Mouse (Mus musculus): Measurements from ENCODE around the gene Rps6kb2. TPM values are rescaled to one million over a fixed set of nuclear protein-coding genes. Genes with fewer than 3 reads are reported as not detected.
"Not testable (repeated sequence)": the region's sequence is repeated elsewhere in the genome, so short reads cannot be mapped to it uniquely, and the experiment has no call there.

Gene Rps6kb2
- polyA plus RNA-seq, 1 experiment from 2014 or later: 59.7 TPM

DNA sequence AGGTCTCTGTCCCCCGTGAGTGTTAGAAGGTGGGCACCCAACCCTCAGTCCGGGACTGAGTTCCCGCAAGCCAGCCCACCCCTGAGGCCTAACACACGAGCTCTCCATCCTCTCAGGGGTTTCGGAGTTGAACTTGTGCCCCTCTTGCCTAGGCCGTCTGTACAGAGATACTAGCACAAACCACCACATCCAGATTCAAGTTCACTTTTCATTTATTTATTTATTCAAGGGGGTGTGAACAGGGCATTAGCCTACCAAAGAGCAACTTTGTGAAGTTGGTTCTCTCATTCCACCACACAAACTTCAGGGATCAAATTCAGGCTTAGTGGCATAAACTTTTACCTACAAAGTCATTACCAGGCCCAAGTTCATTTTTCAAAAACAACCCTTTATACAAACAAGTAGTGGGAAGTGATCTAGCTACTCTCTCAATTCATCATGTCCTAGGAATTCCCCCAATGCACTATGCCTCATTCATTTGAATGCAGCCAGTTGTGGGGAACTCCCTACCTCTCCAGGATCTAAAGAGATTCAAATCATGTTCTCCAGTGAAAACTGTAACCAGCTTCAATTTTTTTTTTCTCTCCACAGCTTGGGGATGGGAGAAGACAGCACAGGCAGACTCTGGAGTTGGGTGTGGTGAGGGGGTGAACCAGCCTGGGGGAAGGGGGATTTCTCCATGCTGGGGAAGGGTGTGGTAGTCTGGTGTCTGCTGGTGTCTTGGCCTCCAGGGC lies 27.8 kb downstream of the Rps6kb2 start:
- H3K36me3 ChIP-seq: peaks cover 28% of the 10 kb centered on the region
- not testable (repeated sequence) for H3K27me3 ChIP-seq; H3K4me3 ChIP-seq; H3K9me3 ChIP-seq; H3K4me1 ChIP-seq; H3K27ac ChIP-seq; H3K9ac ChIP-seq; ATAC-seq (ENCODE audit: insufficient number of reproducible peaks, insufficient read depth, low FRiP score, low TSS enrichment); H3K4me2 ChIP-seq (replicated peaks)
- 72% methylated on average over 6 of the region's 6 CpGs for WGBS

DNA sequence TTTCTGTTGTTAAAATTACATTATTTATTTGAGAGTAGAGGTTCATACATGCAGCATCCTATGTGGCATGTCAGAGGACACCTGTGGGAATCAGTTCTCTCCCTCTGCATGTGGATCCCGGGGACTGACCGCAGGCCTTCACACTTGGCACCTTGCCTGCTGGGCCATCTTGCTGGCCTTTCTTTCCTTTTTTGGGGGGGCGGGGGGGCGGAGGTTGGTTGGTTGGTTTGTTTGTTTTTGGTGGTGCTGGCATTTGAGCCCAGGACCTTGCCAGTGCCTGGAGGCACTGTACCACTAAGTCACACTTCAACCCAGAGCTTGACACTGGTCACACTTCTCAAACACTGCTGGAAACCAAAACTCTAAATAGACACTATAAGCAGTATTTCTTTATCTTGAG lies 28.8 kb downstream of the Rps6kb2 start:
- no peak overlapping the region for H3K4me3 ChIP-seq
- no peaks in the 10 kb centered on the region for H3K4me1 ChIP-seq
- H3K27me3 ChIP-seq: no peaks in the 10 kb centered on the region
- H3K36me3 ChIP-seq: peaks cover 38% of the 10 kb centered on the region
- WGBS: 88% methylated on average over 4 of the region's 4 CpGs
- no peak overlapping the region for H3K9ac ChIP-seq
- ATAC-seq (ENCODE audit: insufficient number of reproducible peaks, insufficient read depth, low FRiP score, low TSS enrichment): no peak
- H3K4me2 ChIP-seq (replicated peaks): no peak overlapping the region
- H3K9me3 ChIP-seq: no peaks in the 10 kb centered on the region
- no peak overlapping the region for H3K27ac ChIP-seq

DNA sequence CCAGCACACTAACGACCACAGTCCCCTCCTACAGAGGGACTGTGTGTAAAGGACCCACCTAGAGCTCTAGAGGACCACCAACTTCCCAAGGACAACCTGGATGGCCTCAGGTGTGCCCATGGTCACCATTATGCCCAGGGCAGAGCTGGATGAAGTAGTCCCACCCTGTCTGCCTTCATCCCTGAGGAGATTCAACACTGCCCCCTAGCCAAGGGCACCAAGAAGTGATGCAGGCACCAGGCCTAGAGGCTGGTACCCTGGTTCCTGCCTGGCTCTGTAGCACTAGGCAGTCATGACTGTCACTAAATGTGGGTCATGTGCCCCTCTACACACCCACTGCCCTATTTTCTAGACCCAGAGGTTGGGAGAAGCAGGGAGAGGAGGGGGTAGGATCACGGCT lies 31.4 kb downstream of the Rps6kb2 start:
- Histone ChIP-seq H3K27ac (no peak overlapping the region), H3K9ac (no peak overlapping the region), H3K9me3 (no peaks in the 10 kb centered on the region), H3K4me3 (no peak overlapping the region), H3K4me2 (replicated peaks) (no peak overlapping the region), H3K27me3 (no peaks in the 10 kb centered on the region), H3K4me1 (peaks cover 5% of the 10 kb centered on the region), H3K36me3 (peaks cover 49% of the 10 kb centered on the region)
- no peak for ATAC-seq (ENCODE audit: insufficient number of reproducible peaks, insufficient read depth, low FRiP score, low TSS enrichment)
- 86% methylated on average over 2 of the region's 2 CpGs for WGBS

DNA sequence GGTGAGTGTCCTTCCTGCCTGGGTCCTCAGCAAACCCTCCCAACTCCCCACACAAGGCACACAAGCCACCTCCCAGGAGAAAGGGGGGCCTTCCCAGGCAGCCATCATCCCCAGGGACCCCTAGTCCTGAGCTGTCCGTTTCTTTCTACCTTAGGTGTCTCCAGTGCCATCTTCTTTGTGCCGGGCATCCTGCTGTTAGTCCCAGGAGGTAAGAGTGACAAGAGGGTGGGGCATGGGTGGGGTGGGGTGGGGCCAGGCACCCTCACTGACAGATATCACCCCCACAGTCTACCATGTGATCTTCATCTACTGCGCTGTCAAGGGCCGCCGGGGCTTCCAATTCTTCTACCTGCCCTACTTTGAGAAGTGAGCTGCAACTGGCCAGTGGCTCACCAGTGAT lies 32.1 kb downstream of the Rps6kb2 start:
- H3K36me3 ChIP-seq: peaks cover 49% of the 10 kb centered on the region
- H3K4me1 ChIP-seq: peaks cover 9% of the 10 kb centered on the region
- H3K4me2 ChIP-seq (replicated peaks): no peak overlapping the region
- no peak overlapping the region for H3K27ac ChIP-seq
- no peaks in the 10 kb centered on the region for H3K27me3 ChIP-seq
- no peak overlapping the region for H3K4me3 ChIP-seq
- no peak for ATAC-seq (ENCODE audit: insufficient number of reproducible peaks, insufficient read depth, low FRiP score, low TSS enrichment)
- H3K9me3 ChIP-seq: no peaks in the 10 kb centered on the region
- 91% methylated on average over 5 of the region's 5 CpGs for WGBS
- no peak overlapping the region for H3K9ac ChIP-seq

DNA sequence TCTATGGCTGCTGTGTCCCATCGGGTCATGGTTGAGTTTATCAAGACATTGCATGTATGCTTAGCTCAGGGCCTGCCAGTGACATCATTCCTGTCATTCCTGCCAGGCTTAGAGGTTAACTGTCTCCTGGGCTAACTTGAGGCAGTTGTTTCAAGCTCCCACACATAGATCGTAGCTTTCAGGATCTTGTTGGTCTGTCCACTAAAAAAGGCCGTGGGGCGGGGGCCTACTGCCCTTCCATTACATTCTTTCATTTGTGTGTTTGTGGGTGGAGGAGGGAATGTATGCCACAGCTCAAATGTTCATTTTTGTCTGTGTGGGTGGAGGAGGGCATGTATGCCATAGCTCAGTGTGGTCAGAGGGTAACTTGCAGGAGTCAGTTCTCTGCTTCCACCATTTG lies 33.0 kb downstream of the Rps6kb2 start:
- no peak for ATAC-seq (ENCODE audit: insufficient number of reproducible peaks, insufficient read depth, low FRiP score, low TSS enrichment)
- no peaks in the 10 kb centered on the region for H3K9me3 ChIP-seq
- H3K4me3 ChIP-seq: no peak overlapping the region
- peaks cover 49% of the 10 kb centered on the region for H3K36me3 ChIP-seq
- 89% methylated on average over 4 of the region's 4 CpGs for WGBS
- H3K27ac ChIP-seq: no peak overlapping the region
- H3K4me2 ChIP-seq (replicated peaks): no peak overlapping the region
- no peak overlapping the region for H3K9ac ChIP-seq
- H3K4me1 ChIP-seq: peaks cover 9% of the 10 kb centered on the region
- H3K27me3 ChIP-seq: no peaks in the 10 kb centered on the region

DNA sequence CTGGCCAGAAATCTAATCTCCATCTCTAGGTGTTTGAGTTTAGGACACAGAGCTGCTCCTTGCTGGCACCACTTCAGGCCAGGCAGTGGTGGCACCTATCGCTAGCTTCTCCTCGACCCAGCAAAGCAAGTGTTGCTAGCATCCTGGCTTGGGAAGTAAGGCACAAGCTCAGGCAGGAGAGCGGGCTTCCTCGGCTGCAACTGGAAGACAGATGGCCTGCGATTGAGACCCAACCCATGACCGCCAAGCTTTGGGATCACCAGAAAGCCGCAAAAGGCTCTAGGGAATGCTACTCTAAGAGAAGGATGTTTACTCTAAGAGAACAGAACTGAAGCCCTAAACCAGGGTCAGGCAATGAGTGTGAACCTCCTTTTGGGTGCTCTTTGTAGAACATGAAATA lies 33.7 kb downstream of the Rps6kb2 start:
- Histone ChIP-seq H3K4me1 (peaks cover 9% of the 10 kb centered on the region), H3K27ac (no peak overlapping the region), H3K9ac (no peak overlapping the region), H3K4me2 (replicated peaks) (no peak overlapping the region), H3K4me3 (no peak overlapping the region), H3K9me3 (no peaks in the 10 kb centered on the region), H3K36me3 (peaks cover 49% of the 10 kb centered on the region), H3K27me3 (no peaks in the 10 kb centered on the region)
- WGBS: 94% methylated on average over 7 of the region's 7 CpGs
- ATAC-seq (ENCODE audit: insufficient number of reproducible peaks, insufficient read depth, low FRiP score, low TSS enrichment): no peak

DNA sequence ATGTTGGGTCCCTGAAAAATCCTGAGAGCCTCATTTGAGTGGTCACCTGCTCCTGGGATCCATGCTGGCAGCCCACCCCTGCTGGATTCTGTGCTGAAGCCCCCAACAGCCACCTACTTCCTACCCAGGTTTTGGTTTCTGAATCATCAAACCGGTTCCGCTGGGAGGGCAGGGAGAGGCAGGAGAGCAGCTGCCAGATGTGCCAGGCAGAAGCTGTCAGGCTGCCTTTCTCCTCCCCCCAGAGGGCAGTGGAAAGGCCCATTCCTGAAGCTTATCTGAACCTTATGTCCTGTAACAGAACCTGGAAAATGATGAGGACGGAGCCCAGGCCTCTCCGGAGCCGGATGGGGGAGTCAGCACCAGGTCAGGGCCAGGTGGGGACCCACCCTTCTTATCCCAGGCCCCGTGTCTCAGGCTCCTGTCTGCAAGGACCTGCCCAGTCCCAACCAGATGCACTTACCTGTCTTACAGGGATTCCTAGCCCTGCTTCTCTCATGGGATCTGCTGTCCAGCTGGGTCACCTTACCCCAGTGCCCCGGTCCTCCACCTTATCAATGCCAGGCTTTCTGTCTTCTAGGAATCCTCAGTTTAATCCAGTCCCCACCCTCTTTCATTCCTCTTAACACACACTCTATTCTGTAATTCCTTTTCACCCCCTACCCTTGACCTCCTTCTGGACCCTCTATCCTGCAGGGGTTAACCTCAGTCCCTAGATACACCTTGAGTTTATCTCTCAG lies 36.2 kb downstream of the Rps6kb2 start:
- Histone ChIP-seq H3K27ac (peak overlapping the region; percentile 19; the same call in 1 of the 2 replicates), H3K36me3 (peaks cover 36% of the 10 kb centered on the region), H3K4me2 (replicated peaks) (peak overlapping the region; percentile 71), H3K9me3 (no peaks in the 10 kb centered on the region), H3K9ac (peak overlapping the region; percentile 73), H3K4me3 (peak overlapping the region; percentile 83), H3K4me1 (peaks cover 9% of the 10 kb centered on the region), H3K27me3 (no peaks in the 10 kb centered on the region)
- 55% methylated on average over 7 of the region's 7 CpGs for WGBS
- ATAC-seq (ENCODE audit: insufficient number of reproducible peaks, insufficient read depth, low FRiP score, low TSS enrichment): no peak

DNA sequence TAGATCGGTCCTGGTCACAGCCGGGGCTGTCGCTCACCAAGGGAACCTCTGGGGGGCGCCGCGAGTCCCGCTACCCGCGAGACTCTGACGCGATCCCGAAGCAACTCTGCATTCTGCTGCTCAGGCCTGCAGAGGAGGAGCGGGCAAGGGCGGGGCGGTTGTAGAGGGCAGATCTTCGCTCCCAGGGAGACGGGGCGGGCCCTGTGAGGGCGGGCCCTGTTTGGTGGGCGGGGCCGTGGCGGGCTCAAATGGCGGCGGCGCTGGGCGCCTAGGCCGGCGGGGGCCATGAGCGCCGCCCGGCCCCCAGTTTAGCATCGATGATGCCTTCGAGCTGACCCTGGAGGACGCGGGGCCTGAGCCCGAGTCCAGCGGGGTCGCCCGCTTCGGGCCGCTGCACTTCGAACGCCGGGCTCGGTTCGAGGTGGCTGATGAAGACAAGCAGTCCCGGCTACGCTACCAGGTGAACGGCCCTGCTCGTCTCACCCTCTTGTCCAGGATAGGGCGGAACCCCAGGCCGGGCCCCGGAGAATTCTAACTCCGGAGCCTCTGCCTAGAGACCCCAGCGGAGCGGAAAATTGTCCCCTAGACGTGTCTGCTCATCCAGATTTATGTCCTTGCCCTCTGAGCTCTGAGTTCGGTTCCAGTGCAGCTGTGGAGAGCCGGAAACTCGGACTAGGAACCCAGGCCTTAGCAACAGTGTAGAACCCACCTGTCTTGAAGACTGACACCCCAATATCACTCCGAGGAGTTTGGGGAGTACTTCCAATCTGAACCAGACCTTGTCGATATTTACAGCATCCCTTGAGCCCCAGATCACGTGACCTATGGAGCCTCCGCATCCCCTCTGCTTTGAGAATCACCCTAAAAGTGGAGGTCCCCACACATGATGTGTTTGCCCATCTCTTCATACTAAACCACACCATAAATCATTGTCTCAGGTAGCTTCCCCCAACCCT lies 37.1 kb downstream of the Rps6kb2 start, which contains the start of gene Aip:
TSS of gene Aip (minus strand) at position 118 of the 956 bp plus-strand sequence.
- Histone ChIP-seq H3K4me3 (peak within 1 kb of the TSS; percentile 83), H3K4me2 (replicated peaks) (peak within 1 kb of the TSS; percentile 71), H3K9ac (peak within 1 kb of the TSS; percentile 73), H3K4me1 (peaks cover 9% of the 10 kb centered on the region), H3K27ac (peak within 1 kb of the TSS; percentile 58; the same call in 1 of the 2 replicates), H3K9me3 (no peaks in the 10 kb centered on the region), H3K27me3 (no peaks in the 10 kb centered on the region), H3K36me3 (peaks cover 27% of the 10 kb centered on the region)
- peak; percentile 93 for ATAC-seq (ENCODE audit: insufficient number of reproducible peaks, insufficient read depth, low FRiP score, low TSS enrichment)
- 1% methylated on average over 64 of the region's 64 CpGs for WGBS

DNA sequence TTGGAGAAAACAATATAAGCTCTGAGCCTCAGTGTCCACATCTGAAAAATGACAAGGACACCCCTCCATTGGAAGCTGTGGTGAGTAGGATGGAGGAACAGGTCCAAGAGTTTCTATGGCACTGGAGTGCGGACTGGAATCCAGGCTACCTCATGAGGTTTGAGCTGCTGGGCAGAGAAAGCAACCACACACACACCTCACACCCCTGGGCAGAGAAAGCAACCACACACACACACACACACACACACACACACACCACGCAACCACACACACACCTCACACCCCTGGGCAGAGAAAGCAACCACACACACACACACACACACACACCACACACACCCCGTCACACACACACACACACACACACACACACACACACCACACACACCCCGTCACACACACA lies 37.9 kb downstream of the Rps6kb2 start:
- Histone ChIP-seq H3K9ac (peak overlapping the region; percentile 73), H3K36me3 (peaks cover 21% of the 10 kb centered on the region), H3K4me2 (replicated peaks) (peak overlapping the region; percentile 71), H3K27ac (0 out of 2 replicates have a peak overlapping the region, but pooled peaks have one; percentile 12), H3K4me3 (peak overlapping the region; percentile 83), H3K4me1 (peaks cover 16% of the 10 kb centered on the region)
- ATAC-seq (ENCODE audit: insufficient number of reproducible peaks, insufficient read depth, low FRiP score, low TSS enrichment): peak; percentile 41
- WGBS: 9% methylated on average over 2 of the region's 4 CpGs
- not testable (repeated sequence) for H3K27me3 ChIP-seq, H3K9me3 ChIP-seq

DNA sequence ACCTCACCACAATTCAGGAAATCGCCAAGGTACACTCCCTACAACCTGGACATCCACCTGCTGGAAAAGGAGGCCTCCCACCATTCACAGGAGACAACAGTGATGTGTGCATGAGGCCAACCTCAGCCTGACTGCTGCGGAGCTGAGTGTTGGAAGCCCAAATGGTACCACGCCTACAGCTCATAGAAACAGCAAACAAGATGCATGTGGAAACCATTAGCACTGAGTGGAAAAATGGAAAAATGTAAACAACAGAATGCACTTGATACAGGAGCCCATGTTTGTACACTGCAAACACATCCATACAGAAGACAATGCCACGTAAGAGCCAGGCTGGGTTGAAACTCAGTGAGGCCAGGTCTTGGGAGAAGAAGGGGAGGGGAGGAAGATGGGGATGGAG lies 38.7 kb downstream of the Rps6kb2 start:
- H3K4me3 ChIP-seq: no peak overlapping the region
- WGBS: 68% methylated on average over 4 of the region's 4 CpGs

More for the DNA sequence above, 38.7 kb downstream of the Rps6kb2 start:
- no peak overlapping the region for H3K9ac ChIP-seq
- H3K9me3 ChIP-seq: no peaks in the 10 kb centered on the region
- H3K4me2 ChIP-seq (replicated peaks): no peak overlapping the region
- H3K4me1 ChIP-seq: peaks cover 18% of the 10 kb centered on the region
- H3K36me3 ChIP-seq: peaks cover 13% of the 10 kb centered on the region
- H3K27me3 ChIP-seq: no peaks in the 10 kb centered on the region
- 0 out of 2 replicates have a peak overlapping the region, but pooled peaks have one; percentile 38 for H3K27ac ChIP-seq
- no peak for ATAC-seq (ENCODE audit: insufficient number of reproducible peaks, insufficient read depth, low FRiP score, low TSS enrichment)
